Mouse (Mus musculus) cortical plate, adult 2 months (tissue): ENCODE measurements around the gene Sec24c.

Experiments
- CTCF ChIP-seq: fragments of 200-500 bp; IDR thresholded peaks from 2 replicates; pipeline ENCODE4 v1.5.1; 2011; ENCODE audit warnings: mild to moderate bottlenecking, control low read depth, low read length; ENCODE audit not compliant: insufficient read depth; ENCODE audit errors: extremely low read depth
- POLR2A ChIP-seq: fragments of 200-500 bp; IDR thresholded peaks from 2 replicates; pipeline ENCODE4 v1.6.1; 2011; ENCODE audit warnings: mild to moderate bottlenecking, low read length, control low read depth; ENCODE audit not compliant: insufficient read depth; ENCODE audit errors: extremely low read depth

GRCm38 (mm10) chr14:20701554-20701953 is 27.4 kb downstream of the Sec24c start:
- TF ChIP-seq CTCF (no peak), POLR2A (no peak)
